25 mouse cellular contexts compared by ENCODE assay signal in the genomic region with DNA sequence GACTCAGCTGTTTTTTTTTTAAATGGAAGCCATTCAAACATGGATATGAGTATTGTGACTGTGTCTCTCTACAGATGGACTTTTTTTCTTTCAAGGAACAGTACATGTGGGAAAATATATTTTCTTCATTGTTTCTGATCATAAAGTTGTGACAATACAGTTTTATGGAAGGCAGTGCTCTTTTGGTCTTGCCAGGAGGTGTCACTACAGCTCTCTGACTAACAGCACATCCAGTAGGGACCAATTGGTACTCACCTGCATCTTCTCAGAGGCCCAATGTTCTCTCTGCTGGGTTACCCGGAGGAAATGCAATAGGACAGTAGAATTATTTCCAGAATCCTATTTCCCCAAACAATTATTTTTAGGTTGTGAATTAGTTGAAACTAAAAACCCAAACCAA. TPM values are rescaled to one million over a fixed set of nuclear protein-coding genes. Genes with fewer than 3 reads are reported as not detected.
DNase-seq lines count a peak whose midpoint lies in the region; ATAC-seq and TF ChIP-seq lines count a peak whose summit lies in the region.
"Had no signal": no experiment of that assay in that cellular context is flagged by ENCODE, and none has a peak within 500 bp of the region (broad histone marks: within the 10 kb centered on the region; RNA-seq: fewer than 3 reads in every experiment).

No protein-coding gene starts in this region.

- H3K4me1 ChIP-seq in cerebellum, adult 2 months (ENCODE audit: control insufficient read depth, insufficient read depth, low read length), result no peaks in the 10 kb centered on the region
- peaks cover 7% of the 10 kb centered on the region for H3K4me1 ChIP-seq in heart, postnatal 0 days (ENCODE audit: control insufficient read depth, insufficient read depth)
- H3K4me1 ChIP-seq in lung, embryonic 14.5 days (ENCODE audit: insufficient read depth), result no peaks in the 10 kb centered on the region
- H3K4me1 ChIP-seq in neural tube, embryonic 15.5 days, result peaks cover 17% of the 10 kb centered on the region
- H3K4me1 ChIP-seq: heart, embryonic 12.5 days; limb, embryonic 12.5 days; liver, embryonic 12.5 days; stomach, embryonic 15.5 days had no signal

- intact Hi-C loops in heart, postnatal 14 days (cut with DNase I), result loop anchor here (2.0 to 10.0 kb wide), 6 partner anchors 188 to 1115 kb away; no protein-coding TSS in a partner anchor

- no peak for TF ChIP-seq EP300 in heart, postnatal 0 days (IDR thresholded peaks at IDR 0.05; ENCODE audit: low read depth)

- no peak overlapping the region for H3K9ac ChIP-seq in heart, postnatal 0 days (replicated peaks; ENCODE audit: low read depth, low read length)
- H3K9ac ChIP-seq in lung, embryonic 14.5 days, result no peak overlapping the region
- no peak overlapping the region for H3K9ac ChIP-seq in neural tube, embryonic 15.5 days (replicated peaks)
- H3K9ac ChIP-seq: forebrain, embryonic 13.5 days; heart, embryonic 12.5 days; limb, embryonic 12.5 days; liver, embryonic 12.5 days; stomach, embryonic 15.5 days had no signal

- H3K4me3 ChIP-seq in cerebellum, adult 2 months (replicated peaks; ENCODE audit: insufficient read depth, low read depth, low read length), result no peak overlapping the region
- H3K4me3 ChIP-seq in heart, postnatal 0 days (ENCODE audit: low read depth, low read length), result no peak overlapping the region
- no peak overlapping the region for H3K4me3 ChIP-seq in lung, embryonic 14.5 days (ENCODE audit: low read depth, low read length)
- no peak overlapping the region for H3K4me3 ChIP-seq in neural tube, embryonic 15.5 days (replicated peaks)
- H3K4me3 ChIP-seq: forebrain, embryonic 13.5 days; heart, embryonic 12.5 days; limb, embryonic 12.5 days; liver, embryonic 12.5 days; myocyte; stomach, embryonic 15.5 days had no signal

- H3K4me2 ChIP-seq in heart, postnatal 0 days (ENCODE audit: low read depth, low read length), result no peak overlapping the region
- H3K4me2 ChIP-seq in lung, embryonic 14.5 days, result no peak overlapping the region
- no peak overlapping the region for H3K4me2 ChIP-seq in neural tube, embryonic 15.5 days
- H3K4me2 ChIP-seq: forebrain, embryonic 13.5 days; heart, embryonic 12.5 days; limb, embryonic 12.5 days; liver, embryonic 12.5 days; midbrain, embryonic 11.5 days; stomach, embryonic 15.5 days had no signal

- no peak for ATAC-seq in heart, postnatal 0 days (ENCODE audit: insufficient read depth, low read depth)
- no peak for ATAC-seq in lung, embryonic 14.5 days (ENCODE audit: insufficient read depth)
- ATAC-seq in neural tube, embryonic 15.5 days (ENCODE audit: low FRiP score), result no peak
- ATAC-seq: CD4-positive, CD25-positive, alpha-beta regulatory T cell, adult 4 months; hindbrain, embryonic 16.5 days; liver, embryonic 12.5 days had no signal

- H3K27me3 ChIP-seq in cerebellum, adult 2 months (ENCODE audit: control insufficient read depth, insufficient read depth, low read length), result no peaks in the 10 kb centered on the region
- H3K27me3 ChIP-seq in heart, postnatal 0 days (ENCODE audit: control insufficient read depth, insufficient read depth, low read length), result no peaks in the 10 kb centered on the region
- no peaks in the 10 kb centered on the region for H3K27me3 ChIP-seq in lung, embryonic 14.5 days (ENCODE audit: insufficient read depth, low read length)
- H3K27me3 ChIP-seq in neural tube, embryonic 15.5 days (replicated peaks), result no peaks in the 10 kb centered on the region
- H3K27me3 ChIP-seq: forebrain, embryonic 13.5 days; heart, embryonic 12.5 days; limb, embryonic 12.5 days; liver, embryonic 12.5 days; stomach, embryonic 15.5 days had no signal

- H3K9me3 ChIP-seq in heart, postnatal 0 days (replicated peaks; ENCODE audit: control insufficient read depth, low read length), result no peaks in the 10 kb centered on the region
- H3K9me3 ChIP-seq in lung, embryonic 14.5 days (ENCODE audit: low read depth, low read length), result no peaks in the 10 kb centered on the region
- no peaks in the 10 kb centered on the region for H3K9me3 ChIP-seq in neural tube, embryonic 15.5 days (replicated peaks)
- H3K9me3 ChIP-seq: forebrain, embryonic 13.5 days; heart, embryonic 12.5 days; limb, embryonic 12.5 days; liver, embryonic 12.5 days; stomach, embryonic 15.5 days had no signal

- no peaks in the 10 kb centered on the region for H3K36me3 ChIP-seq in heart, postnatal 0 days (replicated peaks; ENCODE audit: control insufficient read depth, insufficient read depth, low read length)
- no peaks in the 10 kb centered on the region for H3K36me3 ChIP-seq in lung, embryonic 14.5 days (ENCODE audit: insufficient read depth)
- H3K36me3 ChIP-seq in neural tube, embryonic 15.5 days, result no peaks in the 10 kb centered on the region
- H3K36me3 ChIP-seq: G1E; heart, embryonic 12.5 days; limb, embryonic 12.5 days; liver, embryonic 12.5 days; stomach, embryonic 15.5 days had no signal

- DNase-seq in cerebellum, adult 2 months, result no peak
- DNase-seq in cerebellum, postnatal 4 days (ENCODE audit: low spot score in 2 of 2), result no peak
- no peak for DNase-seq in heart, postnatal 0 days (ENCODE audit: low spot score)
- DNase-seq in heart, postnatal 14 days, result no peak
- peak; percentile 18 for DNase-seq in lung, embryonic 14.5 days
- no peak for DNase-seq in lung, postnatal 36 days
- peak; percentile 54 for DNase-seq in brain, embryonic 14.5 days (ENCODE audit: low read depth)
- DNase-seq: adrenal gland, postnatal 36 days; cerebellum, adult 9-11 months; heart, postnatal 4 days; kidney, adult 18-20 months; layer of hippocampus, adult 9-11 months; lung, adult 2 months; right cerebral cortex, postnatal 25 days had no signal

- WGBS in cerebellum, adult 2 months, result 42% methylated on average over 1 of the region's 1 CpGs
- 11% methylated on average over 1 of the region's 1 CpGs for WGBS in heart, postnatal 0 days
- 41% methylated on average over 1 of the region's 1 CpGs for WGBS in lung, embryonic 14.5 days
- WGBS in neural tube, embryonic 15.5 days, result 30% methylated on average over 1 of the region's 1 CpGs

- peak; percentile 30; the same call in 1 of the 2 replicates for TF ChIP-seq CTCF in cerebellum, adult 2 months (IDR thresholded peaks at IDR 0.05; ENCODE audit: borderline replicate concordance, insufficient read depth, low read depth, low read length)
- TF ChIP-seq CTCF in heart, postnatal 0 days (IDR thresholded peaks at IDR 0.05; ENCODE audit: low read depth), result peak; percentile 51
- TF ChIP-seq CTCF in lung, embryonic 14.5 days (IDR thresholded peaks at IDR 0.05; ENCODE audit: low read depth), result peak; percentile 39
- peak; percentile 42; the same call in 1 of the 2 replicates for TF ChIP-seq CTCF in brain, embryonic 14.5 days (IDR thresholded peaks at IDR 0.05; ENCODE audit: borderline replicate concordance, extremely low read depth, insufficient read depth, insufficient read length)

- no peak for TF ChIP-seq POLR2A in cerebellum, adult 2 months (IDR thresholded peaks at IDR 0.05; ENCODE audit: borderline replicate concordance, insufficient read depth, low read length)
- TF ChIP-seq POLR2A in brain, embryonic 14.5 days (IDR thresholded peaks at IDR 0.05; ENCODE audit: borderline replicate concordance, extremely low read depth, insufficient read depth, insufficient read length, poor library complexity, severe bottlenecking), result no peak

- no peak overlapping the region for H3K27ac ChIP-seq in cerebellum, adult 2 months (ENCODE audit: insufficient read depth, low read length)
- no peak overlapping the region for H3K27ac ChIP-seq in heart, postnatal 0 days (ENCODE audit: low read depth)
- H3K27ac ChIP-seq in lung, embryonic 14.5 days (ENCODE audit: low read depth), result no peak overlapping the region
- no peak overlapping the region for H3K27ac ChIP-seq in neural tube, embryonic 15.5 days (replicated peaks)
- H3K27ac ChIP-seq: forebrain, embryonic 13.5 days; limb, embryonic 12.5 days; liver, embryonic 12.5 days; stomach, embryonic 15.5 days had no signal

RNA-seq across cellular contexts. Expression of gene Sema6d, which starts 9.9 kb away (rescaled TPM):
- polyA plus RNA-seq in cerebellum, adult 2 months (2012; rRNA removed), result 59.1 and 59.6 TPM in 2 replicates
- total RNA-seq in heart, postnatal 0 days (2014; rRNA removed; ENCODE audit: low replicate concordance), result 27.1 and 28.8 TPM in 2 replicates
- polyA plus RNA-seq in heart, postnatal 0 days (2015; fragmentation: Nextera tagmentation; extraction: Ambion mirVana), result 8.7 and 9.3 TPM in 2 replicates
- 10 to 100 TPM; 23.6 to 23.8 TPM for total RNA-seq in heart, postnatal 14 days (2021)
- polyA plus RNA-seq in lung, embryonic 14.5 days (2014; fragmentation: Nextera tagmentation; extraction: Ambion mirVana), result 24.4 and 26.7 TPM in 2 replicates
- 26.6 and 45.4 TPM in 2 replicates for polyA plus RNA-seq in brain, embryonic 14.5 days (2012; rRNA removed)
- 43.2 and 50.4 TPM in 2 replicates for polyA plus RNA-seq in neural tube, embryonic 15.5 days (2015; fragmentation: Nextera tagmentation; extraction: Ambion mirVana)
- polyA plus RNA-seq: G1E had no signal

Comparison
In these comparisons a context has a peak if more than half of its experiments do, and no peak if none do; other contexts are left out.
1. DNase-seq: peak in lung, embryonic 14.5 days (single experiment) and brain, embryonic 14.5 days (single experiment); none in cerebellum, adult 2 months (0 of 2), cerebellum, postnatal 4 days (0 of 2), heart, postnatal 0 days (single experiment), heart, postnatal 14 days (0 of 2) and lung, postnatal 36 days (single experiment).
2. Peak in every context shown above with its lines, with median percentiles within 50 percentile points of each other: CTCF ChIP-seq.